Mouse (Mus musculus): ENCODE measurements at regions not wholly inside any gene's neighbourhood (a gene's known extent, or its start where the extent isn't known, plus 50 kb on each side); places are given as distances from the start of the nearest gene placed in this dataset.

DNA sequence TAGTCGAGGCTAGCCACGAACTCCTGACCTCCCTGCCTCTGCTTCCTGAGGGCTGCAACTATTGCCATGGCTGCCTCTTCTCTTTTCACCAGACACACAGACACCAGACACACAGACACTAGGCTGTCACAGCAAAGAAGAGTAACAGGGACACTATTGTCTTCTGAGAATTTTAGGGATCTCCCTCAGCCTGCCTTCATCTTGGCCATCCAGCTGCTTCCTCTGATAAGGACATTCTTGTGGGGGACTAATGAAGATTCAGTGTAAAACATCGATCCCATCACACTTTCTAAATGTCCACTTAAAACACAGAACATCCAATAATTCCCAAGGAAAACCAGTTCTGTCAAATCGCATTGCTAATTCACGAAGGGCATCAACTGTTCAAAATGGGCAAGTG is 98.2 kb downstream of the Cd24a start:
- H3K4me1 ChIP-seq (ENCODE audit: control insufficient read depth, insufficient read depth, low read length): peaks cover 9% of the 10 kb centered on the region; the same call in 1 of the 2 replicates
- no peaks in the 10 kb centered on the region for H3K27me3 ChIP-seq (ENCODE audit: control insufficient read depth, insufficient read depth, low read length)
- no peak for ATAC-seq (ENCODE audit: insufficient number of reproducible peaks, insufficient read depth, low FRiP score, low read depth)
- H3K9me3 ChIP-seq (ENCODE audit: control insufficient read depth, low read depth, low read length): no peaks in the 10 kb centered on the region
- H3K36me3 ChIP-seq (ENCODE audit: control insufficient read depth, insufficient read depth, low read length): no peaks in the 10 kb centered on the region
- no peak overlapping the region for H3K27ac ChIP-seq (ENCODE audit: low read length)
- H3K9ac ChIP-seq (replicated peaks; ENCODE audit: low read depth, low read length): no peak overlapping the region
- 79% methylated on average over 5 of the region's 5 CpGs for WGBS
- H3K4me3 ChIP-seq (ENCODE audit: low read depth, low read length): no peak overlapping the region
- H3K4me2 ChIP-seq (replicated peaks; ENCODE audit: low read depth, low read length): no peak overlapping the region

DNA sequence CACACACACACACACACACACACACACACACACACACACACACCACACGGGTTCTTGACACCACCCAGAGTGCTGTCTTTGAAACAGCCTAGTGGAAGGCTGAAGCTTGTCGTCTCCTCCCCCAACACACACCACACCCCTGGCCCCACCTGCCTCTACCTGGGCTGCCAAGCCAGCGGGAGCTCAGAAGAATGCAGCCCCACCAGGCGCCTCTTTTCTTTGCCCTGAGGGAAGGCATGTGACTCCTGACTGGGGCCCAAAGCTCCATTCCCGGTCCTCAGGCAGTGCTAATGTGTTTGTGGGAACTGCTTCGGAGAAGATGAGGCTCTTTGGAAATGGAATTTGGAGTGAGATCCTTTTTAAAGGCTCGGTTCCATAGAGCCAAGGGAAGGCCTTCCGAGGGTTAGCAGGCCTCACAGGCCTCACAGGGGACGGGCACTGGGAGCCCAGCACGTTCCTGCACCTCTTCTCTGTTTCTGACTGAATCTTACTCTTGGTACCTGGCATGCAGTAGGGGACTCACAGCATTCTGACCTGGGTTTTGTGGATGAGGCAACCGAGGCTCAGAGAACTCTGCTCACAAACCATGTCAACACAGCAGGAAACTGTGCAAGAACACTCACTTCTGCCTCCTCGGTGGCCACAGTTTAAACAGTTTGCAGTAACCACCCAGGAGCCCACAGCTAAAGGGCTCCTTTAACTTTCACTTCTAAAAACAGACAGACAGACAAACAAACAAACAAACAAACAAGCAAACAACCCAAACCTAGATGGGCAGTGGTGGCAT is 106.4 kb downstream of the Cd24a start:
- WGBS: 36% methylated on average over 12 of the region's 12 CpGs
- Histone ChIP-seq H3K4me1 (ENCODE audit: control insufficient read depth, insufficient read depth, low read length) (peaks cover 8% of the 10 kb centered on the region; the same call in 1 of the 2 replicates), H3K36me3 (ENCODE audit: control insufficient read depth, insufficient read depth, low read length) (no peaks in the 10 kb centered on the region), H3K4me2 (replicated peaks; ENCODE audit: low read depth, low read length) (no peak overlapping the region), H3K9ac (replicated peaks; ENCODE audit: low read depth, low read length) (no peak overlapping the region), H3K27me3 (ENCODE audit: control insufficient read depth, insufficient read depth, low read length) (no peaks in the 10 kb centered on the region), H3K4me3 (ENCODE audit: low read depth, low read length) (no peak overlapping the region), H3K27ac (ENCODE audit: low read length) (peak overlapping the region; percentile 56; the same call in 1 of the 2 replicates), H3K9me3 (ENCODE audit: control insufficient read depth, low read depth, low read length) (no peaks in the 10 kb centered on the region)
- peak; percentile 86 for ATAC-seq (ENCODE audit: insufficient number of reproducible peaks, insufficient read depth, low FRiP score, low read depth)

DNA sequence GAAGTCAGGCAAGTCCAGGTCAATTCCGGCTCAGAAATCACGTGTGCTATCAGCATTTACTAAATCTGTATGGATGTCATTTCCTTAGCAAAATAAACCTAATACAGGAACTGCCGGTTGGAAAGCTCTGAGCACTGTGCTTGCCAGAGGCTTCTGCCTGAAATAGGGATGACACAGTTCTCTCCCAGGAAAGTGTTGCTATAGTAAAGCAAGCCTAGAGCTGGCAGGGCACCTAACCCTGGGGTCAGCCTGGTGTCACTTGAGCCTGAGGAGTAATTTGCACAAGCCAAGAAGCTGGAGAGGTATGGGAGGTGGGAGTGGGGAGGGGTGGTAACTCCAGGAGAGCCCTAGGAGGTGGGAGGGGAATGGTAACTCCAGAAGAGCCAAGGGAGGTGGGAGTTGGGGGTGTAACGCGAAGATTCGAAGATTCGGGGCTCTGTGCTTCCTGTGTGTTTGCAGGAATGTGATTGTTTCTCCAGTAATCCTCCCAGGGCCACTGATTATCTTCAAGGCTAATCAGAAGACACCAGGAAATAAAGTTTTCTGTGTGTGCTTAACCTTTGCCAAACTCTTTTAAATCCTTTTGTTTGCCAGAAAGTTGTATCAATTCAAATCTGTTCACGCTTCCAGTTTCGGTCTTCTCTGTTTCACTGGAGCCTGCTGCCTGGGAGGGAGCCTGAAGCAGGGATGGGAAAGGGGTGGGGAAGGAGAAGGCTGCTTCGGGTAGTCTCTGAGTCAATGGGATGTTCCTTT is 111.3 kb downstream of the Cd24a start:
- Histone ChIP-seq H3K9ac (replicated peaks; ENCODE audit: low read depth, low read length) (no peak overlapping the region), H3K36me3 (ENCODE audit: control insufficient read depth, insufficient read depth, low read length) (no peaks in the 10 kb centered on the region), H3K4me1 (ENCODE audit: control insufficient read depth, insufficient read depth, low read length) (peaks cover 11% of the 10 kb centered on the region; the same call in 1 of the 2 replicates), H3K27me3 (ENCODE audit: control insufficient read depth, insufficient read depth, low read length) (no peaks in the 10 kb centered on the region), H3K27ac (ENCODE audit: low read length) (peak overlapping the region; percentile 66), H3K9me3 (ENCODE audit: control insufficient read depth, low read depth, low read length) (no peaks in the 10 kb centered on the region), H3K4me3 (ENCODE audit: low read depth, low read length) (no peak overlapping the region; the same call in 1 of the 2 replicates), H3K4me2 (replicated peaks; ENCODE audit: low read depth, low read length) (peak overlapping the region; percentile 32)
- 6% methylated on average over 10 of the region's 10 CpGs for WGBS
- no peak for ATAC-seq (ENCODE audit: insufficient number of reproducible peaks, insufficient read depth, low FRiP score, low read depth)

DNA sequence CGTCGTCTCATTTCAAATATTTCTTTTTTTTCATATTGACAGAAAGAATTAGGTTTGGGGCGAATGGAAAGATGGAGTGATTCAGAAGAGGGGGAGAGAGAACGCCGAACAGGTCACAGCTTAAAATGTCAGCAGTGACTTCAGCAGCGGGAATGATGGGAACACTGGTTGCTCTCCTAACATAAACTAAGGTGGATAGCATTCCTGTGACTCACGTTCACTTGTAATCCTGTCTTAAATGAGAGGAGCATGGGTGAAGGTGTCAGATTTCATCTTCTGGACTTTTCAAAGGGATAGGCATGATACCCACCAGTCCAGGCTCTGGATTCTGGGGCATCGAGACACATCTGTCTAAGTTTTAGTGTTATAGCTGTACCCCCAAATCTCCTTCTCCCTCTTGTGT is 111.8 kb downstream of the Cd24a start:
- Histone ChIP-seq H3K27me3 (ENCODE audit: control insufficient read depth, insufficient read depth, low read length) (no peaks in the 10 kb centered on the region), H3K9ac (replicated peaks; ENCODE audit: low read depth, low read length) (no peak overlapping the region), H3K27ac (ENCODE audit: low read length) (no peak overlapping the region), H3K9me3 (ENCODE audit: control insufficient read depth, low read depth, low read length) (no peaks in the 10 kb centered on the region), H3K4me3 (ENCODE audit: low read depth, low read length) (no peak overlapping the region), H3K4me2 (replicated peaks; ENCODE audit: low read depth, low read length) (peak overlapping the region; percentile 32), H3K4me1 (ENCODE audit: control insufficient read depth, insufficient read depth, low read length) (peaks cover 10% of the 10 kb centered on the region; the same call in 1 of the 2 replicates), H3K36me3 (ENCODE audit: control insufficient read depth, insufficient read depth, low read length) (no peaks in the 10 kb centered on the region)
- 13% methylated on average over 8 of the region's 8 CpGs for WGBS
- ATAC-seq (ENCODE audit: insufficient number of reproducible peaks, insufficient read depth, low FRiP score, low read depth): no peak

DNA sequence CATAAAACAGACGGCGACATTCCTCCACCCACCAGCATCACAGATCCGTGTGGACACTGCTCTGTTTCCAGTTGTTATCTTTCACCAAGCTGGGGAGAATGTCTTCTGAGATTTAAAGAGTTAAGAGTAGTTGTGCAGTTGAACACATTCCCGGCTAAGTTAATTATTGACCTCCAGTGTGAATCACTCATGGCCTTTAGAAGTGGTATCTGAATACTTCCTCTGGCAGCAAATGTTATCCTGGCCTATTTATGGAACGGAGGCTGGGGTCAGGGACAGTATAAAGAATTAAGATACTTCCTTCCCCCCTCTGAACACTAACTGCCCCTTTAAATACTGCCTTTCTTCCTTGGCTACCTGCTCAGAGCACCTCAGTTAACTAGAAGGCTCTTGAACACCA is 115.9 kb downstream of the Cd24a start:
- H3K9me3 ChIP-seq (ENCODE audit: control insufficient read depth, low read depth, low read length): no peaks in the 10 kb centered on the region
- H3K36me3 ChIP-seq (ENCODE audit: control insufficient read depth, insufficient read depth, low read length): no peaks in the 10 kb centered on the region
- H3K27ac ChIP-seq (ENCODE audit: low read length): peak overlapping the region; percentile 75
- H3K4me1 ChIP-seq (ENCODE audit: control insufficient read depth, insufficient read depth, low read length): peaks cover 9% of the 10 kb centered on the region; the same call in 1 of the 2 replicates
- H3K4me2 ChIP-seq (replicated peaks; ENCODE audit: low read depth, low read length): no peak overlapping the region
- no peaks in the 10 kb centered on the region for H3K27me3 ChIP-seq (ENCODE audit: control insufficient read depth, insufficient read depth, low read length)
- H3K9ac ChIP-seq (replicated peaks; ENCODE audit: low read depth, low read length): no peak overlapping the region
- WGBS: 54% methylated on average over 5 of the region's 5 CpGs
- peak; percentile 54; the same call in 1 of the 2 replicates for ATAC-seq (ENCODE audit: insufficient number of reproducible peaks, insufficient read depth, low FRiP score, low read depth)
- no peak overlapping the region for H3K4me3 ChIP-seq (ENCODE audit: low read depth, low read length)

DNA sequence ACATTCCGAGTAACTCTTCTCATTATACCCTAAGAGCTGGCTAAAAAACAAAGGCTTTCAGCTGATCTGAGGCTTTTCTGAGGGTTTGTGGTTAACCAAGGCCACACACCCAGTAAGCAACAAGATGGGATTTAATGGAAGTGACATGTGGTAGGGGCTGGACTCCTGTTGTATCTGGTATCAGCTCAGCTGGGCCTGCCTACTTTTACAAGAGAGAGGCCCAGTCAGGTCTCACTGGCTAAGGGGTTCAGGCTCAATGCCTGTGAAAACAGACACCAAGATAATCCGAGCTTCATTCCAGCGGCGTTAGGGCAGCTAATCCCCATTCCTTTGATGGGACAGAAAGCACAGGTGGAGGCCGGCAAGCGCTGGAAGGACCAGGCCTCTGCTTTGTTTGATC is 116.4 kb downstream of the Cd24a start:
- peak; percentile 42; the same call in 1 of the 2 replicates for ATAC-seq (ENCODE audit: insufficient number of reproducible peaks, insufficient read depth, low FRiP score, low read depth)
- no peaks in the 10 kb centered on the region for H3K9me3 ChIP-seq (ENCODE audit: control insufficient read depth, low read depth, low read length)
- H3K4me2 ChIP-seq (replicated peaks; ENCODE audit: low read depth, low read length): no peak overlapping the region
- no peak overlapping the region for H3K9ac ChIP-seq (replicated peaks; ENCODE audit: low read depth, low read length)
- 26% methylated on average over 6 of the region's 6 CpGs for WGBS
- peak overlapping the region; percentile 75 for H3K27ac ChIP-seq (ENCODE audit: low read length)
- H3K27me3 ChIP-seq (ENCODE audit: control insufficient read depth, insufficient read depth, low read length): no peaks in the 10 kb centered on the region
- H3K4me3 ChIP-seq (ENCODE audit: low read depth, low read length): no peak overlapping the region
- no peaks in the 10 kb centered on the region for H3K36me3 ChIP-seq (ENCODE audit: control insufficient read depth, insufficient read depth, low read length)
- H3K4me1 ChIP-seq (ENCODE audit: control insufficient read depth, insufficient read depth, low read length): peaks cover 4% of the 10 kb centered on the region; the same call in 1 of the 2 replicates

DNA sequence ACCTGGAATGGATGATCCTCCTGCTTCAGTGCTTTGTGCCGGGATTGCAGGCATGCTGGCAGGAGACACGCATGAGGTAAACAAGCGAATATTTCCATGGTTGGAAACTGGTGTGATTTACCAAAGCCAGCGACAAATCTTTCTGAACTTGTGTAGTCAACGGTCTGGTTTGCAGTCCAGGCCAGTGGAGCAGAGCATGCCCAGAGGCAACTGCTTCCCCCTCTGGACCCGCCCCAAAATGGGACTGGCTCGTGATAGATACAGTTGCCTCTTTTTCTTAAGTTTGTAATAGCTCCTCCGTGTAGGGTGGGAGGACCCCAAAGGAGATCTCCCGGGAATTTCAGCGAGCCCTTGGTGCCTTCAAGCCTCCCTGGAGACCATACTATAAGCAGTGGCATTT is 117.4 kb downstream of the Cd24a start:
- Histone ChIP-seq H3K4me2 (replicated peaks; ENCODE audit: low read depth, low read length) (no peak overlapping the region), H3K9ac (replicated peaks; ENCODE audit: low read depth, low read length) (no peak overlapping the region), H3K4me3 (ENCODE audit: low read depth, low read length) (no peak overlapping the region), H3K4me1 (ENCODE audit: control insufficient read depth, insufficient read depth, low read length) (no peaks in the 10 kb centered on the region), H3K36me3 (ENCODE audit: control insufficient read depth, insufficient read depth, low read length) (no peaks in the 10 kb centered on the region), H3K9me3 (ENCODE audit: control insufficient read depth, low read depth, low read length) (no peaks in the 10 kb centered on the region), H3K27ac (ENCODE audit: low read length) (no peak overlapping the region), H3K27me3 (ENCODE audit: control insufficient read depth, insufficient read depth, low read length) (no peaks in the 10 kb centered on the region)
- WGBS: 70% methylated on average over 10 of the region's 10 CpGs
- ATAC-seq (ENCODE audit: insufficient number of reproducible peaks, insufficient read depth, low FRiP score, low read depth): no peak

DNA sequence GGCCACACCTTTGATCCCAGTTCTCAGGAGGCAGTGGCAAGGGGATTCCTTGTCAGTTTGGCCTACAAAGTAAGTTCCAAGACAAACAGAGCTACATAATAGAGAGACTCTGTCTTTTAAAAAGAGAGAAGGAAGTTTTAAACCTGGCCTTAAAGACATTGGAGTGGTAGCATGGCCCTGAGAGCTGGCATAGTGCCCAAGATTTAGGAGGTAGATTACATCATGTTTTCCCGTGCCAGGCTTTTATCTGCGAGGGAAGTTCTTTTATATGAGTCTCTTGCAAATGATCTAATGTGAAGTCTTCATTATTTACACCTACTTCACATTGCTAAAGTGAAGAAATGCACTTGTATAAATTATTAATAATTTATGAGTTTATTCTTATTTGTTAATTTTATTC is 119.8 kb downstream of the Cd24a start:
- Histone ChIP-seq H3K9me3 (ENCODE audit: control insufficient read depth, low read depth, low read length) (no peaks in the 10 kb centered on the region), H3K4me2 (replicated peaks; ENCODE audit: low read depth, low read length) (no peak overlapping the region), H3K4me1 (ENCODE audit: control insufficient read depth, insufficient read depth, low read length) (no peaks in the 10 kb centered on the region), H3K27ac (ENCODE audit: low read length) (no peak overlapping the region), H3K9ac (replicated peaks; ENCODE audit: low read depth, low read length) (no peak overlapping the region), H3K4me3 (ENCODE audit: low read depth, low read length) (no peak overlapping the region), H3K27me3 (ENCODE audit: control insufficient read depth, insufficient read depth, low read length) (no peaks in the 10 kb centered on the region), H3K36me3 (ENCODE audit: control insufficient read depth, insufficient read depth, low read length) (no peaks in the 10 kb centered on the region)
- WGBS: 28% methylated on average over 2 of the region's 2 CpGs
- no peak for ATAC-seq (ENCODE audit: insufficient number of reproducible peaks, insufficient read depth, low FRiP score, low read depth)

Data from stomach, embryonic 14.5 days (tissue).